Mouse (Mus musculus): ENCODE data around the gene Irgm1.
"Not testable (repeated sequence)": the region's sequence is repeated elsewhere in the genome, so short reads cannot be mapped to it uniquely, and the experiment has no call there.

Irgm1 gene

DNA sequence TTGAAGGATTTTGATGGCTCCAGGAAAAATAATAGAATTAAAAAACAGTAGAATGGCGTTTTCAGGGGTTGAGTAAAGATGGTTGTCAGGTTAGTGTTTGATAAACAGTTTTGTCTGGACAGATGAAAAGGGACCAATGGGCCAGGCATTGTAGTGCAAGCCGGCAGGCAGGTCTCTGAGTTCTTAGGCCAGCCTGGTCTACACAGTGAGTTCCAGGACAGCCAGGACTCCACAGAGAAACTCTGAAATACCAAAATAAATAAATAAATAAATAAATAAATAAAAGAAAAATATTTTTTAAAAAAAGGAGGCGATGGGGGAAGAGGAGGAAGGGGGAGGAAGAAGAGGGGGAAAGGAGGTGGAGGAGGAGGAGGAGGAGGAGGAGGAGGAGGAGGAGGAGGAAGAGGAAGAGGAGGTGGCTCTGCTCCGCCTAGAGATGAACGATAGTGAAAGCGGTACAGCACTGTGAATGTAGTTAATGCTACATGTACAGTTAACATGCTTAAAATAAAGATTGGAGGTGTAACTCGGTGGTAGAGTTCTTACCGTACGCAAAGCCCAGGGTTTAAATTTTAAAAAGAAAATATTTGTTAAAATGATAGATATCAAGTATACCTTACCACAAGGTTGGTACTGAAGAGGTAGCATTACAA, 38.3 kb downstream of the Irgm1 start:
- no peak for DNase-seq

DNA sequence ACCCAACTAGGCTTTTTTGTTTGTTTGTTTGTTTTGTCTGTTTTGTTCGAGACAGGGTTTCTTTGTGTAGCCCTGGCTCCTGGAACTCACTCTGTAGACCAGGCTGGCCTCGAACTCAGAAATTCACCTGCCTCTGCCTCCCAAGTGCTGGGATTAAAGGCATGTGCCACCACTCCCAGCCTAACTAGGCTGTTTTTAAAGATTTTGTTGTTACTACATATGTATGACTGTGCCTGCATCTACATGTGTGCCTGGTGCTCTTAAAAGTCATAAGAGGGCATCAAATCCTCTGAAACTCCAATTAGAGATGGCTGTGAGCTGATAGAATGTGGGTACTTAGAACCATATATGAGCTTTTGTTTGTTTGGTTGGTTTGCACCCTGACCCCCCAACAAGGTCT, 40.2 kb downstream of the Irgm1 start:
- DNase-seq: no peak

DNA sequence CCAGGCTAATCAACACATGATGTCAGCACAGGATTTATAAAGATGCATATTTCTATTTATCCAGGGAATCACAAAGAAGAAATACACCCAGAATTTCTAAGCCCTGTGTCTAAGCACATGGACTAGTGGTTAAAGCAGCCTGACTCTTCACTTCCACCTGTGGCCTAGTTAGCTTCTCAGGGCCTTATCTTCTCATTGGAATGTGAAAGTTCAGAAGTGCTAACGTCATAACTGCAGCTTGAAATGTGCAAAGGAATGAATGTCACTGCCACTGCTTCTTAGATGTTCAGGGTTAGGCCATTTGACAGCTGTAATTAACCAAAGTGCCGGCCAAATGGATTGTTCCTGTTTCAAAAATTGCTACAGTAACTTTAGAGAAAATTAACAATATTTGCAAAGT, 41.2 kb downstream of the Irgm1 start:
- no peak for DNase-seq

DNA sequence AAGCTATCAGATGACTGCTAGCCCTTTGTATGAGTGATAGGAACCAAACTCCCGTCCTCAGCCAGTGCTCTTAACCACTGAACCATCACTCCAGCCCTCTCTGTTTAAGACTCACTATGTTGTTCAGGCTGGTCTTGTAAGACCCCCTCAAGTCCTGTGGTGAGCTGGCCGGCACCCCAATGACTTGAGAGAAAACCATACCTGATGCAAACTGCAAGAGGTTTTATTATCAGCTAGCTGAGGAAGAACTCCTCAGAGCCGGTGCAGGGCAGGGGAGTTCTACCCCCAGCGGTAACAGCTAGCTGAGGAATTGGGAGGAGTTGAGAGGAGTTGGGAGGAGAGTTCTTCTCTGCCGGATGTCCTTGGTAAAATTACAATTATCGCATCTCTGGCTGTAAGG, 43.6 kb downstream of the Irgm1 start:
- DNase-seq: no peak

DNA sequence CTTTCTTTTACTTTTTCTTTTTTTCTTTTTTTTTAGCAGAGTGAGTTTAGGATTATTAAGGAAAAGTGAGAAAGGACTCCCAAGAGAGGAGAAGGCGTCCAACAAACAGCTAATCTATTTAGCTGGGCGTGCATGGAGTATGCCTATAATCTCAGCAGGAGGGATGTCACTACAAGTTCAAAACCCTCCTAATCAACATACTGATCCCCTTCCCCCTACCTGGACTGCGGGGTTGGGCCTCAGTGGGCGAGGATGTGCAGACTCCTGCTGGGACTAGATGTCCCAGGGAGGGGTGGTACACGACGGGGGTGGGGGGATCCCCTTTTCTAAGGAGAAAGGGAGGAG, 44.8 kb downstream of the Irgm1 start:
- DNase-seq: no peak

DNA sequence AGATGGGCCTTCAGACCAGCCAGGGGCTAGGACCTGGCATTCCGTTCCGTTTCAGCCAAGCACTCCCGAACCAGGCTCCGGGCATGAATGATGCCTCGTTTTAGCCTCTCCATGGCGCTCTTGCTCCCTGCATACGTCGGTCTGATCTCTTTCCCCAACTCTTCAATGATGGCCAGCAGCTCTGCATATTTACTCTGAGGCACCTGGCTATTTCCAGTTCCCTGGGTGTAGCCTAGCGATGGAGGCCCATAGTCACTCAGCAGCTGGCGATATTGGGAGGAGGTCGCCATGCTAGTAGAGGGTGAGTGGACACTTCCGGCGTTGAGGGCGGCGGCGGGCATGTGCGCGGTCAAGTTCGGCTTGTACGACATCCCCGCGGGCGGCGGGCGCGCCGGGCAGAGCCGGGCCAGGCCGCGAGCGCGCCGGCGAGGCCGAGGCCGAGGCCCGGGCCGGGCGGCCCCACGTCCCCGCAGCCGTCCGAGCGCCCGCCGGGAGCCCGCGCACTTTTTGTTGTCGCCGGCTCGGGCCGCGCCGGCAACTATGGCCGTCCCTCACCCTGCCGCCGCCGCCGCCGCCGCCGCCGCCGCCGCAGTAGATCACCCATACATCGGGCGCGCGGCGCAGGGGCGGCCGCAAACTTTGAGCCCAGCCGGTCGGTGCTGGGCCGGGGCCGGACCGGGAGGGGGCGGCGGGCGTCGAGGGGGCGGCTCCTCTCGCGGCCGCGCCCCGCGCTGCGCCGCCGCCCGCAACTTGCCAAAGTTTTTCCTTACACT, 45.3 kb downstream of the Irgm1 start, which contains the start of the genes Trim7 and Gm12184:
TSS of gene Trim7 (plus strand) at position 162 of the 773 bp plus-strand sequence.
TSS of gene Gm12184 (minus strand) at position 677 of the 773 bp plus-strand sequence.
- DNase-seq: not testable (repeated sequence)

DNA sequence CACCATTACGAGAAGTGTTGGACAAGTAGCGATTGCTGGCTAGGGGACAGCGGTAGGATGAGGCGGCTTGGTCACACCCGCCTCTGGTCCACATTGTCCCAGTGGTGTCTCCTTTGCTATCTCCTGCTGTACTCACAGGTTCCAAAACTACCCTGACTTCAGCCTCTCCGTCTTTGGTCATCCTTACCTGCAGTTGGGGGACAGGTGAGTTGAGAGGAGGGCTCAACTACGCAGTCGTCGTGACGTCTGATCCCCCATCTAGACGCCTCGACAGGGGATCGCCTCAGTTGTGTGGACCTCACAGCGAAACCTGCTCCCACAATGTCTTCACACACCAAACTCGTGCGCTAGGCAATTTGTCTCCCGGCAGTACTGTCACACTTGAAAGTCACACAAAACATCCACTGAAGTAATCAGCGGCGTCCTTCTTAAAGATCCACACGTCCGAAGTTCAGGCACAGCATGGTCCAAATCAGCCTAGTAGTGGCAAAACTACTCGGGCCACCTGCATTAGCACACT, 47.1 kb downstream of the Irgm1 start:
- DNase-seq: no peak

DNA sequence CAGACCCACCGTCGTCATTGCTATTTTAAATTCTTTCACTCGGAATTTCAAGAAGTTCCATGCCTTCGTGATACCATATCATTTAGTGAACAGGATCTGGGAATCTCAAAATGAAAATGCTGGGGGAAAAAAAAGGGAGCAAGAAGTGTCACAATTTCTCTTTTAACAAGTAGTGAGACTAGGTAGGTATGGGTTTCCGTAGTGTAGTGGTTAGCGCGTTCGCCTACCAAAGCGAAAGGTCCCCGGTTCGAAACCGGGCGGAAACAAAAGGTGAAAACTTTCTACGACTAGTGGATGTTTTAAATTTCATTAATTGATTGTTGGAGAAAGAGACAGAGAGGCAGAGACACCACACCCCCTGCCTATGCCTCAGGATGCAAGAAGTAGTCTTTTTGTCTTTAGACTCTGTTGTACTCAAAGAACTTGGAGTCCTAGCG, 47.9 kb downstream of the Irgm1 start:
- peak; percentile 75 for DNase-seq

DNA sequence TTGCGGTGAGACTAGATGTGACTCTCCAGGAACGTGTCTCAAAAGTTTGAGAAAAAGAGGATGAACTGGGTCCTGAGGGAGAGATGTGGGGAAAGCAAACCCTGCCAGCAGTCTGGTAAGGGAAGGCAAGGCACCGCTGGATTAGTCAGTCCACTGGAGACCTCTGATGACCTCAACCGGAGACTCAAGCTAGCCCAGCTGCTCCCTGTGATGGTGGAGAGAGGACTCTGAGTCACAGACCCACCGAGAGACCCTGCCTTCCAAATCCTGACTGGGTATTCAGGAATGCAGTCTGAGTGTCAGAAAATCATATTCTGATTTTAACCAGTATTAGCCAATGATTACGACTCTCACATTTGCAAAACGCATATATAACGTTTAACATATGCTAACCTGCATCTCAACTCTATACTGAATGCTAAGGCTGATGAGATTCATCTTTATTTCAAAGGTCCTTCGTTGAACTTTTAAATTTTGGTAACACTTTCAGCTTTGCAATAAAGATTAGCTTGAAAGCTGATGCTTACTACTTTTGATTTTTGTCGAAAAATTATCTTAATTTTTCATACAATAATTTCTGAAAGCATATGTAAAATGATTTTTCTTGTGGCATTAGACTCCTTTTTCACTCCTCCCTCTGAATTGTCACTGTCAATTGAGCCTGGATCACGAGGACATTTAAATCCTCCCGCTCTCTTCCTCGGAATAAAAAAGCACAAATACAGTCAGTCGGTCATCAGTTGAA, 48.5 kb downstream of the Irgm1 start:
- no peak for DNase-seq

DNA sequence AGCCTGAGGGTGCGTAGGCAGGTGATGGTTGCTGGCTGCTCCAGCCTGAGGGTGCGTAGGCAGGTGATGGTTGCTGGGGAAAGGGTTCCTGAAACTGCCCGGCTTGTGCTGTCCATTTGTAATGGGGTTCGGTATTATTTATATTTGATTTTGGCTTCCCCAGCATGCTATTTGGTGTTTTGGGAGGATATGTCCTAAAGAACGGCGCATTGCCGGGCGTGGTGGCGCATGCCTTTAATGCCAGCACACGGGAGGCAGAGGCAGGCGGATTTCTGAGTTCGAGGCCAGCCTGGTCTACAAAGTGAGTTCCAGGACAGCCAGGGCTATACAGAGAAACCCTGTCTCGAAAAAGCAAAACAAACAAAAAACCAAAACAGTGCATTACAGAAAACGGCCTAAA, 50.2 kb downstream of the Irgm1 start:
- DNase-seq: not testable (repeated sequence)

DNA sequence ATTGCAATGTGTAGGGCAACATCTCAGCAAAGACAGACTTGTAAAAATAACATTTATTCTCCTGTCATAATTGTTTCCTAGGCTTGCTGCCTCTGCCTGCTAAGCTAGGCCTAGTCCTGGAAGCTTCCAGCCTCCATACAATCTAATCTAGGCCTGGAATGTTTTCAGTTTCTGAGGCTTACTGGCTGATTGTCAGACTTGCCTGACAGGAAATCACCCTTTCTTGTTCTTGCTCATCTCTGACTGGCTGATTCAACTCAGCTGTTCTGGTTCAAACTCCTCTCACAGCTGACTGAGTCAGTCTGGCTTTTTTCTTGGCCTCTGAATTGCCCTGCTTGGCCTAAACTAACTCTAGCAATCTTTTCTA, 51.2 kb downstream of the Irgm1 start:
- no peak for DNase-seq

DNA sequence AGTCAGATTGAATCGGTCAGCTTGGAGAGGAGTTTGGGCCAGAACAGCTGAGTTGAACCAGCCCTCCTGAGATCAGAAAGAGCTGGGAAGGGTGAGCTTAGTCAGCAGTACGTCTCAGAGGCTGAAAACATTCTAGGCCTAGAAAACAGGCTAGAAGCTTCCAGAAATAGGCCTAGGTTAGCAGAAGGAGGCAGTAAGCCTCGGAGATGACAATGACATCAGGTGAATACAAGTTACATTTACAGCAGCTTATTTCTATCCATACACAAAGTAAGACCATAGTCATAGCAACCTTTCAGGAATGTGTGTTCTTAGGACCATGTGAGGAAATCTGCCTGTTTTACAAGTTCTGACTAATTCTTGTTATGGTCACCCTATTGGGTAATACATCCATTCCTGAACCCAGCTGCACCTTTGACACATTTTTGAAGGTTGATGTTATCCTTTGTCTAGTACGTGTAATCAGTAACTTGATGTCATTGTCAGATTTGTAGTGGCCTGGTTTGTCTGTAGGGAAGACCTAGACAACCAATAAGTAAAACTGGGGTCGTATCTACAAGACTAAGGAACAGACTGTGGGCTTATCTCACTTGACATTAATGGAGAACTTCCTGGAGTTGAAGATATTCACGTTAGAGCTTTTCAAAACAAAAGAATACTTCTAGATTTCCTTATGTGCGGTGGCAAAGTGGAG, 51.7 kb downstream of the Irgm1 start:
- DNase-seq: no peak

DNA sequence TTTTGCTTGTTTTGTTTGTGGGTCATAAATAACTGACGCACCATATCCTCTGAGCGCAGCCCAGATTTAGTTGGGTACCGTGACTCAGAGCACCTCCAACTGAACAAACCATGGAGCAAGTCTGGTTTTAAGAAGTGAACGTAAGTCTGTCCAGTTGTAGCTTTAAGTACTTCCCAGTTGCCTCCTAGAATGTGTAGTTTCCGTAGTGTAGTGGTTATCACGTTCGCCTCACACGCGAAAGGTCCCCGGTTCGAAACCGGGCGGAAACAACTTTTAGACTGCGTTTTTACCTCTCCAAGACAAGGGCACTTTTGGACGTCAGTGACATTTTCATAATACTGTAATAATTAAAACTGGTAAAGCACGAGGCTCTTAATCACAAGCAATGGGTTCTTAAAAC, 53.1 kb downstream of the Irgm1 start:
- DNase-seq: peak; percentile 87

DNA sequence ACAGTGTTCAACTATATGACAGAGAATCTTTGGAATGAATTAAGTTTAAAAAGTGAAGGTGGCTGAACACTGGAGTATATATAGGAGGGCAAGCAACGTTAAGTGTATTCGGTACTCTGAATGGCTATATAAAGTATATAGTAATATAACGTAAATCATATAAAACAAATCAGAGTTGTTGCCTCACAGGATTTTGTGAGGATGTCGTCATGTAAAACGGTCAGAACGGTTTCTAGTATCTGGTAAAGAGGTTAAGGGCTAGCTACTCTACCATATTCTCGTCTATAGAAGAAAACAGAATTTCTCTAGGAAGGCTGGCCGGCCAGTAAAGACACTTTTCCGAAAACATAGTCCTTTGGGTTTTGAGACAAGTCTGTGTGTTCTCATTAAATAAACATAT, 53.7 kb downstream of the Irgm1 start:
- DNase-seq: no peak

DNA sequence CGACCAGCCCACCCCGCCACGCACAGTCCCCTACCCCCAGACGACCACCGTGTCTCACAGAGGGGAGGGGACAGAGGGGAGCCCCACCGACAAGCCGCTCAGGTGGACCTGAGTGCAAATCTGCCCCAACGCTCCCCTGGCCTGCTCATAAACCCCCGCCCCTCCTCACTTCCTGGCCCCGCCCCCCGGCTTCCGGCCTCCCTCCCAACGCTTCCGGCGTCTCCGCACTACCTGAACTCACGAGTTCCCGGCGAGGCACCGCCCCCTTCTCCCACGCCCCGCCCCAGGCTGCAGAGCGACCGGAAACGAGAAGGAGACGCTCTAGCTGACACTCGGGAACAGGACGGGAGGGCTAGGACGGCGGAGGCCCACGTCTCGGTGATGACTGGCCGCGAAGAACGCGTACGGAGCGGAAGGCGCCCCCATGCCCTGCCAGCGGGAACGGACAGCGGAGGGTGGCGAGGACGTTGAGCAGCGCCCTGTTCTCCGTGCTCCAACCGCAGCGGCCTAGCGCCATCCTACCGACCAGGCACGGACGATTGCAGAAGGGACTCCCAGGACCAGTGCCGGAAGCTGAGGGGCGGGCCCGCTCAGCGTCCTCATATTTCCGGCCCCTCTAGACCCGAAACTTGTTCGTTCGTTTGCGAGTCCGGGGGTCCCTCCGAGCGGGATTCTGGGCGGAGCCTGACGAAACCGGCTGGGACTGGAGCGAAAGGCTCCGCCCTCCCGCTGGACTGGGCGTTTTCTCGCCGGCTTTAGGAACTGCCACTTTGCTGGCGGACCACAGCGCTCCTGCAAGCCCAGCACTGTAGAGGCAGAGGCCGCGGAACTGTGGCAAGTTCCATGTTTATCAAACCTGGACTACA, 54.5 kb downstream of the Irgm1 start, which contains the start of gene Trim41:
TSS of gene Trim41 (minus strand) at position 554 of the 866 bp plus-strand sequence.
- peak; percentile 100 for DNase-seq

DNA sequence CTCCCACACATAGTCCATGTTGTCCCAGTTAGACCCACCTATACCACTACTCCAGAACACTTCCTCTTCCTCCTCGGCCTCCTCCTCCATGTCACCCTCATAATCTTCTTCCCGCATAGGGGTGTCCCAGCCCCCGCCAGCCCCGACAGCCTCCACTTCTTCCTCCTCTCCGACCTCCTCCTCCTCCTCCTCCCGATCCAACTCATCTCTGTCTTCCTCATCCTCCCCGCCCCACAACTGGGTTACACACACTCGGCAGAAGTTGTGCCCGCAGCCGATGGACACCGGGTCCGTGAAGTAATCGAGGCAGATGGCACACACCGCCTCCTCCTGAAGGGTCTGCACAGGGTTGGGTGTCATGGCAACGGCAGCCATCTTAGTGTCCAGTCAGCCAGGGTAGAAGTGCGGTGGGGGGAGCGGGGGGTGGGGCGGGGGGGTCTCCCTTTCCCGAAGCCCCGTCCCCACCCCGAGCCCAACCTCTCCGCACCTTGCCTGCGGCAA, 55.2 kb downstream of the Irgm1 start:
- no peak for DNase-seq

DNA sequence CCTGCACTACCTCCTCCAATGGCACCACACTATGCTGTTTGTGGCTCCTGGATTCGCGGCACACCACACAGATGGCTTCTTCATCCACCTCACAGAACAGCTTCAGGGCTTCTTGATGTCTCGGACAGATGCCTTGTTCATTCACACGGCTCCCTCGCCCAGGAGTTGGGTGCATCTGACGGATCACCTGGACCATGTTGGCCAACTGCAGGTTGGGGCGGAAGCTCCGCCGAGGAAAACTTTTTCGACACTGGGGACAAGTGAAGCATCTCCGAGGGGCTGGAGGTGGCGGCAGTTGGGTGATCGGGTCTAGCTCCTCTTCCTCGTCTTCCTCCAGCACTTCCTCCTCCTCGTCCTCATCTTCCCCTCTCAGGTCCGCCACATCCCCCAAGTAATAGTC, 55.6 kb downstream of the Irgm1 start:
- DNase-seq: peak; percentile 32

DNA sequence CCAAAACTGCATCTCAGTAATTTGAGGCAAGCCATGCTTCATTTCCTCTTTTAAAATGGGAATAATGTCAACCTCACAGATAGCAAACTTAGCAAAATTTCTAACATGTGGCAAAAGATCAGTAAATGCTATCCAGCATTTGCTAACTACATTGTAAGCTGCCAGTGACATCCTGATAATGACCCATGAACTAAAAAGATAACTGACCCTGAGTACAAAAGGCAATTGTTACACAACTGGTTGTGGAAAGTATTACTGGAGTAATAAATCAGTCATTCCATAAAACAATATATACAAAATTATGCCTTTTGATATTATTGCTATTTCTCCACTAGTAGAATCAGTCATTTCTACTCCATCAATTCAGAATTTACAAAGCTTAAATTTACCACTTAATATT, 57.7 kb downstream of the Irgm1 start:
- no peak for DNase-seq
